Mouse (Mus musculus) frontal cortex, adult (tissue): ENCODE results near the gene Gipc1.

ENCODE experiments used
- ATAC-seq: cut with Nextera tagmentation; 2 replicates; pipeline ENCODE4 v1.9.2; 2017; ENCODE audit warnings: mild to moderate bottlenecking, moderate library complexity, mixed read lengths; ENCODE audit not compliant: low TSS enrichment

Gene Gipc1

DNA sequence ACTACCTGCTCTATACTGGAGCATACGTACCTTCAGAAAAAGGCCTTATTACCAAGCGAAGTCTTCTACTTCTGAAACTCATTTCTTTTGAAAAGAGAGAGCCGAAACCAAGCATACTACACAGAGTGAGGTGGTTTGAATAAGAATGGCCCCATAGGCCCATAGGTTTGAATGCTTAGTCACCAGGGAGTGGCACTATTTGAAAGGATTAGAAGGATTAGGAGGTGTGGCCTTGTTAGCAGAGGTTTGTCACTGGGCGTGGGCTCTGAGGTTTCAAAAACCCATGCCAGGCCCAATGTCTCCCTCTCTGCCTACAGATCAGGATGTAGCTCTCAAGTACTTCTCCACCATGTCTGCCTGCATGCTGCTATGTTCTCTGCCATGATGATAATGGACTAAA is 4.4 kb upstream of the Gipc1 start:
- no peak for ATAC-seq

DNA sequence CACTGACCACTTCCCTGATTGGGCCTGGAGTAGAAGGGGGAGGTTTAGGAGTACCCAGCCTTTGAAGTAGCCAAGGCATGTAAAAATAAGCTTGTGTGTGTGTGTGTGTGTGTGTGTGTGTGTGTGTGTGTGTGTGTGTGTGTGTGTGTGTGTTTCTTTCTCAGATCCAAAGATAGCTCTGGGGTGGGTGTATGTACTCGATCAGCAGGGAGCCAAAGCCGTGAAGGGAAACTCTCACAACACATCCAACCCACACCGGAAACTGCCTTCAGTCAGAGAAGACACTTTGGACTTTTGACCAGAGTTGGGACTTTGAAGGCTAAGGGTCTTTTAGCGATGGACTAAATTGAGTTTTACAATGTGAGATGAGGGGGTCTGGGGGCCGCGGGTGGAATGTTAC is 2.8 kb upstream of the Gipc1 start:
- ATAC-seq: no peak

DNA sequence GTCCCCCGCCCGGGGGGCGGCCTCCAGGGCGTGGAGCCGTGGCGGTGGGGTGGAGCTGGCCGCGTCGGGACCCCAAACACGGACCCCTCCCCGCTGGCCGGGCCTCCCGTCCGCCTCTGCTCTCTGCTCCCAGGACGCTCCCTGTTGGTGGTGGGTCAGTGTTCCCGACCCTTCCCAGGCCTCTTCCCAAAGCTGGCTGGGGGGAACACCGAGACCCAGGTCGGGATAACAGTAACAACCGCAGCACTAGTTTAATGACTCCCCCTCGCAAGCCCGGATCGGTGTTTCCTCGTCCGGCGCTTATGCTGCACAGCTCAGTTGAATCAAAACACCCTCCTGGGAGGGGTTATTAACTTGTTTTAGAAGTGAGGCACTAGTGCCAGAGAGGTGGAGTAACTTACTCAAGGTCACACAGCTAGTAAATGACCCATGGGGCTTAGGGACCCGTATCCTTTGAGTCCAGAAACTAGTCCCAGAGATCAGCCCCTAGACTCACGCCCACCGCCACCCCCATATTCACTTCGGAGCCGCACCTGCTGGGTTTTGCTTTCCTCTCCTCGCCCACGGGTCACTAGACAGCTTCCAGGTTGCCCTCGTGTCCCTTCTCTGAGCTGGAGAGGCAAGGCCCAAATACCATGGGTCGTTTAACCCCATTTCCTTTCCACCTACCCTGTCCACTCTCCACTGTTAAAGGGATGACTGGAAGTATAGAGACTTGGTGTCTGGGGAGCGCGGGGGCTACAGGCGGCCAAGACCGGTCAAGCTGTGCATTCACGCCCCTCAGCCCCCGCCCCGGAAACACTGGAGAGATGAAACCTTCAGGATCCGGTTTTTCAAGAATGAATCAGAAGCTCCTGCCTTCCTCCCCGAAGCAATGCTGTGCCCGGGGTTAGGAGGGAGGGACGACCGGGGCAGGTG is 526 bp downstream of the Gipc1 start:
- peak; percentile 1; the same call in 1 of the 2 replicates for ATAC-seq

DNA sequence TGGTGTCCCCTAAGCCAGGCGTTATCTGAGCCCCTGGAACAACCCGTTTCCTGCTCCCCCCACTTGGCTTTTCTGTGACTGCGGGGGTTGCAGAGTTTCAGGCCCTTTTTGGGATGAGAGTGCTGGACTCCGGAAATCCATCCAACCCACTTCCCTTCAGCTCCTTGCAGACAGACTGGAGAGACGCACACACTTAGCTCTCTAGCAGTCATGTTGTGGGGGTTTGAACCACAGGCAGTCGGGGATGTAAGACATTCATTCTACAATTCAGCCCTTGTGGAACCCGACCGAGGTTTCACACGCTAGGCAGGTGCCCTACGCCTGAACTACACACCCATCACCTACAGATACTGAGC is 1.2 kb downstream of the Gipc1 start:
- peak; percentile 11; the same call in 1 of the 2 replicates for ATAC-seq

DNA sequence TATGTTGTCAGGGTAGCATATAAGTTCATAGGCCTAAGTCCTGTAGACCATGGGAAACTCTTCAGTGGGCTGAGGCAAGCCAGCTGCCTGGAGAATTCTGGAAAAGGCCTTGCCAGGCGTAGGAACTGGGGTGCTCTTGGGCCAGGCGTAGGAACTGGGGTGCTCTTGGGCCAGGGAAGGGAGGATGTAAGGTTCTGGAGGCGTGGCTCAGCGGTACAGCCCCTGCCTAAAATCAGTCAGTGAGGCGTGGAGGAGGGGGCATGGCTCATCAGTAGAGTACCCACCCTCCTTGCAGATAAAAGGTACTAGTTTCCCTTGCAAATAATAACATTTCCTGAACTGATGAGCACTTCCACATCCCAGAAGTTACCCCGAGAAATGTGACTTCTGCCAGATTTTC is 2.2 kb downstream of the Gipc1 start:
- no peak for ATAC-seq

DNA sequence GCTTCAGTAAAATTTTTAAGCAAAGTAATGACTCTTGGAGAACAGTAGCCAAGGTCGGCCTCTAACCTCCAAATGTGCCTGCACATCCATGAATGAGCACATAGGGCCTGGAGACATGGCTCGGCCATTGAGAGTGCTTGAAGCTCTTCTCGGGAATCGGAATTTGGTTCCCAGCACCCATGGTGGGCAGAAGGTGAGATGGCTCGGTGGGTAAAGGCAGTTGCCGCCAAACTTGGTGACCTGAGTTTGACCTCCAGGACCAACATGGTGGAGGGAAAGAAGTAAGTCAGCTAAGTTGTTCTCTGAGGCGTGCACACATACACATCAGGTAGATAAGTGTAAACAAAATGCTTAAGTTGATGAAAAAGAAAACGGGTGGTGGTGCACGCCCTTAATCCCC is 3.6 kb downstream of the Gipc1 start:
- ATAC-seq: no peak

DNA sequence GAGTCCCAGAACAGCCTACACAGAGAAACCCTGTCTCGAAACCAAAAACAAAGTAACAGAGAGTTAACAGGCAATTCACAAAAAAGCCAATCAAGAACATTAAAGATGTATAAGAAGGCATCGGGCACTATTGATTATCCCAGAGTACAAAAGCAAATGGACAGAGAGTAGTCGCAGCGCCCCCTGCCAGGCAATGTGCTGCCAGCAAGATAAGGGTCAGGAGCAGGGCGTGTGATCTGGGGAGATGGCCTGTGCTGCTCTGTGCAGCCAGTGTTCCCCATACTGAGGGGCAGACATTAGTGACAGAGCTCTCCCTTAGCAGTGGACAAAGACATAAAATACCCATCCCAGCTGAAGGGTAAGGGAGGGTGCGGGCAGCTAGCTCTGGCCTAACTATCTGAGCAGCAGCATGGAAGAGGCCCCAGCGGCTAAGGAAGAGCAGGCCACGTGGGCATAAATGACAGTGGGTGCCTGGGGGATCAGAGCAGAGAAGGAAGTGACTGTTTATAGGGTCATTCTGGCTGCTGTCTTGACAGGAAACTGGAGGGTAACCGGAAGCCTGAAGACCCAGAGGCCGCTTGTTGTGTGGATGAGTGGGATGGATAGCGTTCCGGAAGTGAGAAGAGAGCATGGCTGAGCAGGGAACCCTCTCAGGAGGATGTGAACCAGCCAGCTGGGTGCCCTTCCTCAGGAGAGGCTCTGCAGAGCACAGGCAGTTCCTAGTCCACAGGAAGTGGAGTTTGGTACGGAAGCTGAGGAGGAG is 4.2 kb downstream of the Gipc1 start:
- no peak for ATAC-seq

DNA sequence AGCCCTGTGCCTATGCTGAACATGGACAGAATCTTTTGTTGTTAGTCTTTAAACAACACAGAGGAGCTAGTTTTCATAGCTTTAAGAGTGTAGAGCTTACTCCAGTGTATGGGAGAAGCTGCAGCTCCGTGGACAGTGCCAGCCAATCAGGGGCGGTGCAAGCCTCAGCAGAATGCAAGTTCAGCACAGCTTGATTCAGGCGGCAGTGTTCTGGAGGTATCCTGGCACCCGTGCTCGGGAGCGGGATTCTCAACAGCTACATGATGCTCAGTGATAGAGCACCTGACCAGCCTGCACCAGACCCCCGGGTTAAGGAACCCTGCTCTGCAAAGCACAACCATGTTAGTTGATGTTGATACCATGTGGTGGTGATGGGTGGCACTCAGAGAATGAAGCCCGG is 8.1 kb downstream of the Gipc1 start:
- peak; percentile 68 for ATAC-seq

DNA sequence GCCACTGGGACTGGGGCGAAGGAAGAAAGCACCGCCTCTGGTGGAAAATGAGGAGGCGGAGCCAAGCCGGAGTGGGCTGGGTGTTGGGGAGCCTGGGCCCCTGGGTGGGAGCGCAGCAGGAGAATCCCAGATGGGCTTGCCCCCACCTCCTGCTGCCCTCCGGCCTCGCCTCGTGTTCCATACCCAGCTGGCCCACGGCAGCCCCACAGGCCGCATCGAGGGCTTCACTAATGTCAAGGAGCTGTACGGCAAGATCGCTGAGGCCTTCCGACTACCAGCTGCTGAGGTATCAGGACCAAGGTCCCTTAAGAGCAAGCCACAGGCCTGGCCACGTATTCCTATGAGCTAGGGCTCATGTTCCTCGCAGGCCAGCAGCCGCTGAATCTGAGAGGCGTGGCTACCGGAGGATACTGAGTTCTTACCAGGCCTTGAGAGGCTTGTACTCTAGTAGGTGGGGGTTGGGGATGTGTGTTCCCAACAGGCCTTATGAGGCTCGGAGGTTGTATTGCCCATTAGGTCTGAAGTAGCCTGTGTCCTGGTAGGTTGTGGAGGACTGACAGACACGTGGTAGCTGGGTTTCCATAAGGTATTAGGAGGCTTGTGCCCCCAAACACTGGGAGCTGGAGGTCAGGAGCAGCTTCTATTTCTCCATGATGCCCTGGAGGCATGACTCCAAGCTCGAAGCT is 8.7 kb downstream of the Gipc1 start:
- peak; percentile 34; the same call in 1 of the 2 replicates for ATAC-seq

DNA sequence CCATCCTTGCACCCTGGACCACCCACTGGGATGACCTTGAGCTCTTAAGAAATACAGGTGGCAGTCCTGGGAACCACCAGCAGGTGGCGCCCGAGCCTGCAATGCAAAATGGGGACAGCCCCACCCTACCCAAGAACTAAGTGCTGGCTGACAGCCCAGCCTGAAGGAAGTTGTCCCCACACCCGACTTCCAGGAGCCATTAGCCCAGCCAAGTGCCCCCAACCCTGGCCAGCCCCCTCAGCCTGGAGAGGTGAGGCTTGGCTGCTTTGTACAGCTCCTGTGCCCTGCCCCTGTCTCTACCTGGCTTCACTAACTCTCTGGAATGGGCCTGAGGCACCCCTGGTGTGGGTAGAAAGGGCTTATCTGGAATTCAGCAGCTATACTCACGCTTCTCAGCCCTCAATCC is 9.9 kb downstream of the Gipc1 start:
- ATAC-seq: peak; percentile 3; the same call in 1 of the 2 replicates

DNA sequence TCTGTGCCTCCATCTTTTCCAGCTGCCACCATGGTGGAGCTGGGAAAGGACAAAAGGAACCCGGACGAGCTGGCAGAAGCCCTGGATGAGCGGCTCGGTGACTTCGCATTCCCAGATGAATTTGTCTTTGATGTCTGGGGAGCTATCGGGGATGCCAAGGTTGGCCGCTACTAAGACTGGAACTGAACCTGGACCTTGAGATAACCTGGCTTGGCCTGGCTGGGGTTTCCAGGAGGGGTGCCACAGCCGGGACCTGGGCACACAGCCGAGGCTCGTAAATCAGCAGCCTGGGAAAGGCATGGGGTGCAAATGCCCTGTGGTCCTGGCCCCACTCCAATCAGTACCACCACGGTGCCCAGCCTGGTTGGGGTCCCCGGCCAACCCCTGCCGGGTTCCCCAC is 11.6 kb downstream of the Gipc1 start:
- no peak for ATAC-seq

DNA sequence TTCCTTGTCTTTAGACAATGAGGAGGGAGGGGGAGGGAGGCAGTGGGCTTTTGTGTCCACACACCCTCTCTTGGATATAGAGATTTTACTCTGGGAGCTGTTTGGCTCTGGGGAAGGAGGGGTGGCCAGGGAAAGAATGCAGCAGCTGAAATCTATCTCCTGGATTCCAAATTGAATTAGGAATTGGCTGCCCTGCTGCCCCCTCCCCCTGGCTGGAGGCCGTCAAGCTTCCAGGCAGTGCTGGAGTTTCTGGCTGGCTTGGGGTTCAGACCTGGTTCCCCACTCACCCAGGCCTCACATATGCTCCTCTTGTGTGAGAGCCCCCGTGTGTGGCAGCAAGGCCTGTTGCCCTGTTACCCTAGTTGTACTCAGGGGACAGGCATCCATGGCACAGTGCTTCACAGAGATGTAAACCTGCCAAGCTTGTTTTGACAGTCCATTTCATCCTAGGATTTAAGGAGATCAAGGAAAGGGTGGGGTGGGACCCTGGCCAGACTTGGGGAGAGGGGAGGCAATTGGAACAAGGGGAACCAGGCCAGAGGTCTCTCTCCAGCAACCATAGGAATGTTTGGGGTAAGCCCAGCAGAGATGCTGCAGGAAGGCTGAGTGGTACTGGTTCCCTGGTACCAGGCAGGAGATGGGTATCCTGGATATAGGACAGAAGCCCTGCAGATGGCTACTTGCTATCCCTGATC is 12.6 kb downstream of the Gipc1 start:
- ATAC-seq: no peak

DNA sequence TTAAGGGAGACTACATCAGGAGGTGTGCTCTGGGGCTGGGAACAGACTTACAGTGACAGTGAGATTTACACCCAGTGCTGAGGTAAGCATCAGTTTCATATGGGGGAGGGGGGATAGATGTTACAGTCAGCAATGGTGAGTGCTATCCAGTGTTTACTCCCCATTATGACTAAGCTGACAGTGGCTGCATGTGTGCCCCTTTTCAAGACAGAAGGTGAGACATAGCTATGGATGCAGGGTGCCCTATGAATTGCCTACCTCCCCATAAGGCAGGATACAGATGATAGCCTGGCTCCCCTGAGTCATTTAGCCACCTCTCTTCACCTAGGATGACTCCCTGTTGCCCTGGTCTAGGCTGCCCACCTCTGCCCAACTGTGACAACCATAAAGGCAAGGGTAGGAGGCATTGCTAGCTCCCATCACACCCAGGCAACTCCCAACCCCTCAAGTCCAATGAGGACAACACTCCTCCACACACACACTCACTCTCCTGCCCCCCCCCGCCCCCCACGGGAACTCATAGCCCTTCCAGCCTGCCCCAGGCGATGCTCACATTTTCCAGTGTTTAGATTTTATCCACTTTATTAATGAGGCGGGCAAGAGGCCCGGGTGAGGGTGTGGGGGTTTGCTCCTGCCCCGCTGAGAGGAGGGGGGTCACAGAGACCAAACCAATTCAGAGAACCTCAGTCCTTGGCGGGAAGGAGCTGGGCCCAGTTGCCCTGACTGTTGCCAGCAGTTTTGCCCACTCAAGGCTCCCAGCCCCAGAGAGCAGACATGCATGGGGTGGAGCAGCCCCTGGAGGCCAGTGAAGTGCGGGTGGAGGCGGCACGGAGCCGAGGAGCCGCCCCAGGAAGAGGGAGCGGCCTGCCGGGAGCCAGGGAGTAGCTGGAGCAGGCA is 13.7 kb downstream of the Gipc1 start, which contains the start of gene Ptger1:
Gene Ptger1, plus strand, starts transcription at position 710 of the 897 bp plus-strand sequence.
- peak; percentile 24; the same call in 1 of the 2 replicates for ATAC-seq

DNA sequence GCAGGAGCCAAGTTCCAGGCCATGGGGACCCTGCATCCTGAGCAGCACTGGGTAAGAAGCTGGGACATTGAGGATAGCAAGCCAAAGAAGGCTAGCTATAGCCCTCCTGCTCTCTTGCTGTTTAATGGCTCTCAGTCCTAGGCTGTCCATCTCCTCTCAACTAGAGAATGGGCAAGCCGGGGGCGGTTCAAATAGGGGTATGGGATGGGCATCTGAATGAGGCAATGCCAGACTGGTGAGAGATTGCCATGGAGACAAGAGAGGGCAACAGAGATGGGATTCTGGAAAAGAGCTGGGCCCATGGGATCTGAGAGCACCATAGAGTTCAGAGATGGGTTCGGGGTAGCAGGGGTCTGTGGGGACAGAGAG is 14.4 kb downstream of the Gipc1 start:
- ATAC-seq: no peak

DNA sequence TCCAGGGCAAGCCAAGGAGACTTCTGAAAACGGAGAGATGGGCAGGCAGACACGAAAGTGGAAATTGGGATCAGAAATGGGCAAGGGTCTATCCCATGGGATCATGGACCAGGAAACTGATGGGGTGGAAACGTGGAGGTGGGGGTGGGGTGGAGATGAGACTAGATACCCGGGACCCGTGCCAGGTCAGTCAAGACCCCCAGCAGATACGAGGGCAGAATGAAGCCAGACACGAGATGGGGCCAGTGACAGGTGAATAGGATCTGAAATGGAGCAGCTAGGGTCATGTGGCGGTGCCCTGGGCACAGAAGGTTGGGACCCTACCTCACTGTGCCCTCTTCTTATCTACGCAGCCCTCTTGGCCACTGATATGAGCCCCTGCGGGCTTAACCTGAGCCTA is 15.0 kb downstream of the Gipc1 start:
- no peak for ATAC-seq

DNA sequence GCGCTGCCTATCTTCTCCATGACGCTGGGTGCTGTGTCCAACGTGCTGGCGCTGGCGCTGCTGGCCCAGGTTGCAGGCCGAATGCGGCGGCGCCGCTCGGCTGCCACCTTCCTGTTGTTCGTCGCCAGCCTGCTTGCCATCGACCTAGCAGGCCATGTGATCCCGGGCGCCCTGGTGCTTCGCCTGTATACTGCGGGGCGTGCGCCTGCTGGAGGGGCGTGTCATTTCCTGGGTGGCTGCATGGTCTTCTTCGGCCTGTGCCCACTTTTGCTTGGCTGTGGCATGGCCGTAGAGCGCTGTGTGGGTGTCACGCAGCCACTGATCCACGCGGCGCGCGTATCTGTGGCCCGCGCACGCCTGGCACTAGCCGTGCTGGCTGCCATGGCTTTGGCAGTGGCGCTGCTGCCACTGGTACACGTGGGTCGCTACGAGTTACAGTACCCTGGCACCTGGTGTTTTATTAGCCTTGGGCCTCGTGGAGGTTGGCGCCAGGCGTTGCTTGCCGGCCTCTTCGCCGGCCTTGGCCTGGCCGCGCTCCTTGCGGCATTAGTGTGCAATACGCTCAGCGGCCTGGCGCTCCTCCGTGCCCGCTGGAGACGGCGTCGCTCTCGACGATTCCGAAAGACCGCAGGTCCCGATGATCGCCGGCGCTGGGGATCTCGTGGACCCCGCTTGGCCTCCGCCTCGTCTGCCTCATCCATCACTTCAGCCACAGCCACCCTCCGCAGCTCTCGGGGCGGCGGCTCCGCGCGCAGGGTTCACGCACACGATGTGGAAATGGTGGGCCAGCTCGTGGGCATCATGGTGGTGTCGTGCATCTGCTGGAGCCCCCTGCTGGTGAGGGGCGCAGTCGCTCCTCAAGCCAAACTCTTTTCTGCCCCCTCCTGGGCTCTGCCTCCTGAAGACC is 15.8 kb downstream of the Gipc1 start:
- 0 out of 2 replicates have a peak, but pooled peaks have one; percentile 17 for ATAC-seq

DNA sequence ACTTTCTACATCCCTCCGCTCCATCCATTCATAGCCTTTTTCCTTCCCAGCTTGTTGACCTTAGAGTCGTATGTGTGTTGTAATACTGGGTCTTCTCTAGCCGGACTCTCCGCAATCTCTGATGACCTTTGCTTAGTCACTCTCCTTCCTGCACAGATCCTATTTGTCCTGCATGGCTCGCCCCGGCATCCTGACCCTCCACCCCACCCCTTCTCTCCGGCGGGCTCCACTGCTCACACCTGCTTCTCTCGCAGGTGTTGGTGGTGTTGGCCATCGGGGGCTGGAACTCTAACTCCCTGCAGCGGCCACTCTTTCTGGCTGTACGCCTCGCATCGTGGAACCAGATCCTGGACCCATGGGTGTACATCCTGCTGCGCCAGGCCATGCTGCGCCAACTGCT is 16.5 kb downstream of the Gipc1 start:
- no peak for ATAC-seq

DNA sequence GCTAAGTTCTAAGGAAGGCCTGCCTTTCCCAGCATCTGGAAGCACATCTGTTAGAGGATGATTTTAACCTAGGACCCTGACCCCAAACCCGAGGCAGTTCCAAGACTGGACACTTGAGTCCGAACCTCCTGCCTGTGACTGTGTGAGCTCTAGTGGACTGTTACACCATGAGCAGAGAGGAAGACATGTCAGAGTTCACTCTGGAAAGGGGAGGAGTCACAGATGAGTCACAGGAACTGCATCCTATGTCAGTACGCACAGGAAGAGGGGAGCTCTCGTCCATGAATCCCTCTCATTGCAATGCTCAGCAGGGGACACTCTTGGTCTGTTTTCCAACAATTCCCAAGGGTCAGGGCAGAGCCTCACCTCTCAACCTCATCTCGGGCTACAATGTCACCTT is 20.5 kb downstream of the Gipc1 start:
- ATAC-seq: no peak

DNA sequence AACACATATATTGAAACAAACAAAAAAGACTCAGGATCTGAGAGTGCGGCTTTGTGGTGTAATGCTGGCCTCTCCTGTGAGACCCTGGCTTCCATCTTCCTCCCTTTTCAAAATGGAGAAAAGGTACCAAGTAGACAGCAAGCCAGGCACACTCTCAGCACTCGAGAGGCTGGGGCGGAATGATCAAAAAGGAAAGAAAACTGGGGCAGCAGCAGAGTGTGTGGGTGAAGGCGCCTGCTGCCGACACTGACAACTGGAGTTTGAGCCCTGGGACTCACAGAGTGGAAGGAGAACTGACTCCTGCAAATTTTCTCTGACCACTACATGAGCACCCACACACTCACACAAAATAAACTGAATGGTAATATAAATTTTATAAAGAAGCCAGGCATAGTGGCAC is 22.0 kb downstream of the Gipc1 start:
- peak; percentile 91 for ATAC-seq

DNA sequence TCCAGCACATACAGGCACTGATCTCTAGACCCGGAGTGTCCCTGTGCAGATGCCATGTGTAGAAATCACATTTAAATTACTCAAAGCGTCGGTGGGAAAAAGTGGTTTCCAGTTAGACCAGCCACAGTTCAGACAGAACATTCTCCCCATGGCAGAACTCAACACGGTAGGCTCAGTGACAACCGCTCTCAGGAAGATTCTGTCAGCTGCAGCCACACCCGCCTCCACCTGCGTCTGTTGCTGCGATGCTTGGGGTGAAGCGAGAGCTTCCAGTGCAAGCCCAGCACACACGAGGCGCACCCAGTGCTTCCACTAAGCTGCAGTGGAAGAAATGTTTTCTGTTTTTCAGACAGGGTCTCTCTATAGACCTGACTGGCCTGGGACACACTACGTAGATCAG is 27.4 kb downstream of the Gipc1 start:
- peak; percentile 88 for ATAC-seq
